Mouse (Mus musculus) forebrain, embryonic 16.5 days (tissue): ENCODE data around the gene Gm34653. TPM values are rescaled to one million over a fixed set of nuclear protein-coding genes. Genes with fewer than 3 reads are reported as not detected.

Source experiments
- ATAC-seq: fragments of 200-750 bp; cut with Nextera tagmentation; 2 replicates; pipeline ENCODE4 v1.8.0; 2017; ENCODE audit warnings: mild to moderate bottlenecking, moderate library complexity
- H3K27ac ChIP-seq: fragments of 300-500 bp; sonication (generic); 2 replicates; pipeline ENCODE4 v1.5.1; 2014; ENCODE audit warnings: low read length, control low read depth
- H3K27me3 ChIP-seq: fragments of 300-500 bp; sonication (generic); replicated peaks from 2 replicates; pipeline ENCODE4 v1.6.1; 2014; ENCODE audit warnings: low read length; ENCODE audit not compliant: control insufficient read depth, insufficient read depth
- H3K36me3 ChIP-seq: fragments of 300-500 bp; sonication (generic); 2 replicates; pipeline ENCODE4 v1.6.1; 2014; ENCODE audit not compliant: control insufficient read depth, insufficient read depth
- H3K4me1 ChIP-seq: fragments of 300-500 bp; sonication (generic); replicated peaks from 2 replicates; pipeline ENCODE4 v1.6.1; 2014; ENCODE audit warnings: low read length; ENCODE audit not compliant: control insufficient read depth, insufficient read depth
- H3K4me2 ChIP-seq: fragments of 300-500 bp; sonication (generic); 2 replicates; pipeline ENCODE4 v1.6.1; 2014; ENCODE audit warnings: mild to moderate bottlenecking, low read length, control low read depth
- H3K4me3 ChIP-seq: fragments of 300-500 bp; sonication (generic); replicated peaks from 2 replicates; pipeline ENCODE4 v1.5.1; 2014; ENCODE audit warnings: mild to moderate bottlenecking, low read length, control low read depth
- H3K9ac ChIP-seq: fragments of 300-500 bp; sonication (generic); replicated peaks from 2 replicates; pipeline ENCODE4 v1.6.1; 2014; ENCODE audit warnings: low read depth, low read length, control low read depth
- H3K9me3 ChIP-seq: fragments of 300-500 bp; sonication (generic); 2 replicates; pipeline ENCODE4 v1.6.1; 2016; ENCODE audit warnings: low read length; ENCODE audit not compliant: control insufficient read depth
- WGBS: fragments of 180-500 bp; shearing (Covaris S2); extraction: QIAGEN DNeasy Blood & Tissue Kit; methylation state at CpG from one replicate; pipeline ENCODE4 v1.1.7; 2014; 5-methylcytosine and 5-hydroxymethylcytosine counted together
- polyA plus RNA-seq: library from polyadenylated mRNA; unstranded; fragments of >200 nt; fragmentation: Nextera tagmentation; extraction: Ambion mirVana; gene quantifications from 2 replicates; pipeline ENCODE4 v1.2.1, GENCODE M21; 2015

Gene Gm34653
- polyA plus RNA-seq, 1 experiment from 2014 or later, result not detected

DNA sequence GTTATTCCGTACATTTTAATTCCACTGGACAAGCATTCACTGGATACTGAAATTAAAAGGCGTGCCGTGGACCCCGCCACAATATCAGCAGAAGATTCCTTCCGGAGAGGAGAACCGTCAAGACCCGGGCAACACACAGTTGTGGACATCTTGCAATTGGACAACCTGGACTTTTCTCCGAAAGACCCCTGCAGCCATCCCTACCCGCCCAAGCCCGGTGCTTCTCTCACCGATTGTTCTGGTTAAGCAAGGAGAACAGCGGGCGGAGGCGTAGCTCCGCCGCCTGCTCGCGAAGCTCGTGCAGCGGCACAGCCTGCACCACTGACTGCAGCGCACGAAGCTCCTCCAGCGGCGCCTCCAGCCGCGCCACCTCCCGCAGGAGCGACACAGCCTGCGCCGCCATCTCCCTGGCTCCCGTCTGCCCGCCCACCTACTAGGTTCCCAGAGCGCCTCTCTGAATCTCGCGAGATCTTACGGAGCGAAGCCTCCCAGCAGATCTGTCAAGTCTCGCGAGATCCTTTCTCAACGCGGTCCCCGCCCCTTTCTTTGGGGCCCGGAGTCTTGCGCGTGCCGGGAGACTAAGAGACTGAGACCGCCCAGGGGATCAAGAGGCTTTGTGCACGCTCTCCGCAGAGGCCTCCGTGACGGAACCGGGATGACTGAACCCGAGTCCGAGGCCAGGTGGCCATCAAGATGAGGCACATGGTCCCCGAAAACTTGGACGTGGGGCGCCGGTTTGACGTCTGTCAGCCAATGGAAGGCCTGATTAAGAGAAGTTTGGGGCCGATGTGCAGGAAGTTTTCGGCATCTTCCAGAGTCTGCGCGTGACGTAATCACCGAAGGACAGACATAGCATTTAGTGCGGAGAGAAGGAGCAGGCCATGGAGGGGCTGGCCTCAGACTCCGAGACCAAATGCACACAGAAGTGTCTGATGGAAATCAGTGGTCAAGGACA lies 38.0 kb downstream of the Gm34653 start:
- Histone ChIP-seq H3K4me1 (peaks cover 25% of the 10 kb centered on the region), H3K4me3 (peak overlapping the region; percentile 80), H3K9ac (peak overlapping the region; percentile 75), H3K4me2 (peak overlapping the region; percentile 86), H3K27me3 (peaks cover 18% of the 10 kb centered on the region), H3K9me3 (no peaks in the 10 kb centered on the region), H3K27ac (peak overlapping the region; percentile 91), H3K36me3 (no peaks in the 10 kb centered on the region)
- ATAC-seq, result peak; percentile 99
- WGBS, result under 1% methylated on average over 67 of the region's 67 CpGs

DNA sequence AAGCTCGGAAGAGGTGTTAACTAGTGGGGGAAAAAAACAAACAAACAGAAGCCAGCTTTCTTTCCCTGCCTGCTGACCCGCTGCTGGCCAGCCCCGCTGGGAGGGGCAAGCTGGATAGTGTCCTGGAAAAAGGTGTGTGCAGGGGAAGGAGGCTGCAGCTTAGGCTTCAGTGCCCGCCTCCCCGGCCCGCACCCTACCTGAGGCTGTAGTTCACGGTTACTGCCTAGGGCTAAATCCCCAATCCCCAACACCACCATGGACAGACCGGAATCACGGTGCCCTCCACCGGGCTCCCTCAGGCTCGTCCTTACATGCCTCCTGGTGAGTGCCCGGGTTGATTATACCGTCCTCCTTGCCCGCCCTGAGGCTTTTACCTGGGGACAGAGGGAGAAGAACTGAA lies 41.5 kb downstream of the Gm34653 start, which contains the start of gene Cutal:
Gene Cutal (plus strand): TSS at position 126 of the 400 bp plus-strand sequence.
- no peak for ATAC-seq
- Histone ChIP-seq H3K4me1 (peaks cover 13% of the 10 kb centered on the region), H3K9me3 (no peaks in the 10 kb centered on the region), H3K27me3 (peaks cover 21% of the 10 kb centered on the region), H3K4me2 (0 out of 2 replicates have a peak within 1 kb of the TSS, but pooled peaks have one; percentile 9), H3K4me3 (no peak within 1 kb of the TSS), H3K9ac (0 out of 2 replicates have a peak within 1 kb of the TSS, but pooled peaks have one; percentile 17), H3K36me3 (no peaks in the 10 kb centered on the region), H3K27ac (no peak within 1 kb of the TSS)
- 3% methylated on average over 14 of the region's 14 CpGs for WGBS

DNA sequence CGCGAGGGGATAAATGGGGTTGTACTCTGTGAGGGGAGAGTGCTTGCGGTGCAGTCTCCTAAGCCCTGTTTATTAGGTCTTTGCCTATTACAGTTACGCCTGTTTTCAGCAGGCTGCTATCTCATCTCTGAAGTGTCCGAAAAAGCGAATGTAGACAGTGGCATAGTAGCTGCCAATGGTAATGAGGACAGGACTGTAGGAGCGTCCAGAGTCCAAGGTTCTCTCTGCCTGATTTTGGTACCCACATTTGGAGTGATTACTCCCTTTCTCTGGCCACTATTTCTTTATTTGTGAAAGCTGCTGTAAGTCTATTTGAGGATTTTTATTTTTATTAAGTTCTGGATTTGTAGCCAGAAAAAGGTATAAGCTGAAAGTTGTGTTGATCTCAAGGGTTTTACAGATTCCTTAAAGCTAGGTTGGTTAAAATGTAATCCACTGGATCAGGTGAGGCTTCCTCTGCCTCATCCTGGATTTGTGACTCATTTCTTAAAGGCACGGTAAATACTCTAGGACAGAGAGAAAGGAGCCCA lies 42.1 kb downstream of the Gm34653 start, which contains the start of gene Psmd5:
Gene Psmd5 (minus strand): TSS at position 153 of the 530 bp plus-strand sequence.
- 0 out of 2 replicates have a peak within 1 kb of the TSS, but pooled peaks have one; percentile 17 for H3K9ac ChIP-seq
- H3K27ac ChIP-seq, result no peak within 1 kb of the TSS
- no peaks in the 10 kb centered on the region for H3K9me3 ChIP-seq
- H3K4me1 ChIP-seq, result peaks cover 7% of the 10 kb centered on the region
- H3K36me3 ChIP-seq, result no peaks in the 10 kb centered on the region
- peaks cover 21% of the 10 kb centered on the region for H3K27me3 ChIP-seq
- 0 out of 2 replicates have a peak within 1 kb of the TSS, but pooled peaks have one; percentile 9 for H3K4me2 ChIP-seq
- no peak within 1 kb of the TSS for H3K4me3 ChIP-seq
- ATAC-seq, result no peak
- WGBS, result 17% methylated on average over 8 of the region's 8 CpGs

DNA sequence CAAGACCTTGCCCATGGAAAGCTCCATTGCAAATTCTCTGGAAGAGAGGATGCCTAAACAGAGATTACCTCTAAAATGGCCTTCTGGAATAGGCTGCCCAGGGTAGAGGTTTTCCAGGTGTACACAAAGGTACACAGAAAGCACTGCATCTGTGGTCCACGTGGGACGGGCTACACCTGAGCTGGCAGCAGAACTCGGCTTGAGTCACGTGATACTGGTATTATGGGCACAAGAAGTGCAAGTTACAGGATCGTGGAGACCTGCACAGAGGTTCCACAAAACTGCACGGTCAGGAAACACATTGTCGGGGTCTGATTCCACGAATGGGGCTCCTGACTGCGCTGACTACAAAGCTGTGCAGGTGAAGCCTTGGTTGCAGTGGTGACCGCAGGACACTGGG lies 47.2 kb downstream of the Gm34653 start:
- Histone ChIP-seq H3K4me3 (no peak overlapping the region), H3K27me3 (0 out of 2 replicates have a peak, but pooled peaks cover 3% of the 10 kb centered on the region), H3K36me3 (no peaks in the 10 kb centered on the region), H3K4me1 (no peaks in the 10 kb centered on the region), H3K9ac (no peak overlapping the region), H3K9me3 (no peaks in the 10 kb centered on the region), H3K4me2 (no peak overlapping the region), H3K27ac (no peak overlapping the region)
- no peak for ATAC-seq
- WGBS, result 88% methylated on average over 10 of the region's 10 CpGs

DNA sequence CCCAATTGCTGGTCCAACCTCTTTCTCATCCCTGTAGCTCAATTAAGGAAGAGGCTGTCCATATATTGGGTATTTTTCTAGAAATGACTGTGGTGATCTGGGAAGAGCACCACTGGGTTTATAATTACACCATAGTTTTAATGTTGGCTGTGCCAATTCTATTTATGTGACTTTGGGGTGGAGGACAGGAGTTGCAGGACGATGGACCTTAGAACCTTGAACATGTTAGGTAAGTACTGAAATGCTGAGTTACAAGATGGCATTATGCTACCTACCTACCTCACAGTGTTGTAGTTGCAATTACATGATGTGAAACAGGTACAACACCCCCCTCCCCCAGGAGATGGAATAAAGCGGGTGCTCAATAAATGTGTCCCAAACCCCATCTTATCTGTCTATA lies 50.0 kb downstream of the Gm34653 start:
- H3K9me3 ChIP-seq, result no peaks in the 10 kb centered on the region
- WGBS, result 92% methylated on average over 2 of the region's 2 CpGs
- H3K4me1 ChIP-seq, result no peaks in the 10 kb centered on the region
- H3K9ac ChIP-seq, result no peak overlapping the region
- no peaks in the 10 kb centered on the region for H3K27me3 ChIP-seq
- no peak overlapping the region for H3K4me3 ChIP-seq
- H3K36me3 ChIP-seq, result no peaks in the 10 kb centered on the region
- no peak overlapping the region for H3K4me2 ChIP-seq
- H3K27ac ChIP-seq, result no peak overlapping the region
- ATAC-seq, result no peak

DNA sequence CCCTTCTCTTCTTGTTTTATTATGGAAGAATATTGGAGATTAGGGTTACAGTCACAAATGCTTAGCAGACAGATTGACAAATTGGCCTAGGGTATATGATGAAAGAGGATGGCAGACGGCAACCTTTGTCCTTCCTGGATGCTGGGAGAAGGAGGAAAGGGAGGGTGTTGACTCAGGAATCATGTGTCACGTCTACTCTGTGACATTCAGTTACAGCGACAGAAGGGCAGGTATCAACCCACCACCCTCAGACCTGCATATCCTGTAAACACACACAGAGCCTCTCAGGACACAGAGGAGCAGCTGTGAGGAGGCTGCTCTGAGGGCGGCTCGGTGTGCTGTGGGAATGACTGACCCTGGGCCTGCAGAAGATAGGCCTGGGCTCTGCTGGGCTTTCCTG lies 50.4 kb downstream of the Gm34653 start:
- Histone ChIP-seq H3K4me1 (no peaks in the 10 kb centered on the region), H3K9ac (no peak overlapping the region), H3K27ac (no peak overlapping the region), H3K36me3 (no peaks in the 10 kb centered on the region), H3K4me2 (no peak overlapping the region), H3K27me3 (no peaks in the 10 kb centered on the region), H3K4me3 (no peak overlapping the region), H3K9me3 (no peaks in the 10 kb centered on the region)
- ATAC-seq, result no peak
- WGBS, result 73% methylated on average over 5 of the region's 5 CpGs

DNA sequence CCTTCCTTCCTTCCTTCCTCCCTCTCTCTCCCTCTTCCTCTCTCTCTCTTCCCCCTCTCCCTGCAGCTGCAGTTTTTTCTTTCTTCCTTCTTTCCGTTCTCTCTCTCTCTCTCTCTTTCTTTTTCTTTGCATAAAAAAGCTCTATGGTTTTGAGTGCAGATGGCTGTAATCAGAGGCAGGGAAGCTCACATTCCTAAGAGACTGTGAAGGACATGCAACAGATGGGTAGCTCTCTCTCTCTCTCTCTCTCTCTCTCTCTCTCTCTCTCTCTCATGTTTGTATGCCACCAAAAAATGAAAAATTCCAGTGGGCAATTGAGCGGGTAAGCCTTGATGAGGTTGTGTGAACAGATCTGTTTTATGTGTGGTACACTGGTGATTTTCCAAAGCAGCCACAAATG lies 51.4 kb downstream of the Gm34653 start:
- 84% methylated on average over 2 of the region's 2 CpGs for WGBS
- ATAC-seq, result no peak
- H3K36me3 ChIP-seq, result no peaks in the 10 kb centered on the region

More for the DNA sequence above, 51.4 kb downstream of the Gm34653 start:
- Histone ChIP-seq H3K27me3 (no peaks in the 10 kb centered on the region), H3K4me2 (no peak overlapping the region), H3K9ac (no peak overlapping the region), H3K9me3 (no peaks in the 10 kb centered on the region), H3K4me3 (no peak overlapping the region), H3K4me1 (no peaks in the 10 kb centered on the region), H3K27ac (no peak overlapping the region)

Other genes starting within 250 kb of the Gm34653 start
- gene Gapvd1, start 77.8 kb upstream of the Gm34653 start, polyA plus RNA-seq, result 126 and 135 TPM in 2 replicates
- 387 and 442 TPM in 2 replicates for gene Hspa5, start 61.0 kb upstream of the Gm34653 start, polyA plus RNA-seq
- 29.9 and 30.8 TPM in 2 replicates for gene Rabepk, start 33.1 kb upstream of the Gm34653 start, polyA plus RNA-seq
- gene Fbxw2, start 6.7 kb upstream of the Gm34653 start, polyA plus RNA-seq, result 114 and 122 TPM in 2 replicates
- 0.17 TPM in 1 of 2 replicates, not detected in the other for gene Cutal, start 41.4 kb downstream of the Gm34653 start, polyA plus RNA-seq
- 102 and 105 TPM in 2 replicates for gene Psmd5, start 42.0 kb downstream of the Gm34653 start, polyA plus RNA-seq
- gene Phf19, start 81.0 kb downstream of the Gm34653 start, polyA plus RNA-seq, result 3.8 and 4.5 TPM in 2 replicates
- 1.3 and 1.8 TPM in 2 replicates for gene Traf1, start 128.8 kb downstream of the Gm34653 start, polyA plus RNA-seq
- 0.33 and 0.72 TPM in 2 replicates for gene Hc, start 228.4 kb downstream of the Gm34653 start, polyA plus RNA-seq